Mouse (Mus musculus): ENCODE data around the gene BC037034. TPM values are rescaled to one million over a fixed set of nuclear protein-coding genes. Genes with fewer than 3 reads are reported as not detected.

BC037034 gene
- polyA plus RNA-seq, 1 experiment from 2014 or later, result 6.3 TPM

- Histone ChIP-seq H3K9me3 (replicated peaks) (no peaks in the 10 kb centered on the region), H3K27ac (no peak overlapping the region), H3K27me3 (ENCODE audit: low read depth, poor library complexity, severe bottlenecking) (no peaks in the 10 kb centered on the region), H3K4me1 (peaks cover 31% of the 10 kb centered on the region), H3K36me3 (peaks cover 52% of the 10 kb centered on the region), H3K4me3 (no peak overlapping the region)
- 89% methylated on average over 6 of the region's 6 CpGs for WGBS
- DNase-seq (ENCODE audit: low spot score), result no peak
Measured at GRCm38 (mm10) chr5:138258542-138258941, 5.3 kb downstream of the BC037034 start.

DNA sequence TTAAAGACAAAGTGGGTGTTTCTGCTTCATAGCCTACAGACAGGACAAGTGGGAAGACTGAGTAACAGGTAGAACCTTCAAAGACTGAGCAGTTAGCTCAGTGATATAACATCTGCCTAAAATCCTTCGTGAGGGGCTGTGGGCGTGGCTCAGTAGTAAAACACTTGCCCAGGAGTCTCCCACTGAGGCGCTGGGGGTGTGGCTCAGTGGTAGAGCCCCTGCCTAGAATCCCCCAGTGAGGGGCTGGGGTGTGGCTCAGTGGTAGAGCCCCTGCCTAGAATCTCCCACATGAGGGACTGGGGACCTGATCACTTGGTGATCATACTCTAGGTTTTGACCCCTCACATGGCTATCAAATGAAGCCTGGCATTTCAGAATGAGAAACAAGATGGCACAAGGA lies 5.8 kb downstream of the BC037034 start:
- DNase-seq (ENCODE audit: low spot score), result no peak
- Histone ChIP-seq H3K9me3 (replicated peaks) (no peaks in the 10 kb centered on the region), H3K27ac (no peak overlapping the region), H3K27me3 (ENCODE audit: low read depth, poor library complexity, severe bottlenecking) (no peaks in the 10 kb centered on the region), H3K4me3 (no peak overlapping the region), H3K36me3 (peaks cover 52% of the 10 kb centered on the region), H3K4me1 (peaks cover 27% of the 10 kb centered on the region)
- 87% methylated on average over 3 of the region's 3 CpGs for WGBS

DNA sequence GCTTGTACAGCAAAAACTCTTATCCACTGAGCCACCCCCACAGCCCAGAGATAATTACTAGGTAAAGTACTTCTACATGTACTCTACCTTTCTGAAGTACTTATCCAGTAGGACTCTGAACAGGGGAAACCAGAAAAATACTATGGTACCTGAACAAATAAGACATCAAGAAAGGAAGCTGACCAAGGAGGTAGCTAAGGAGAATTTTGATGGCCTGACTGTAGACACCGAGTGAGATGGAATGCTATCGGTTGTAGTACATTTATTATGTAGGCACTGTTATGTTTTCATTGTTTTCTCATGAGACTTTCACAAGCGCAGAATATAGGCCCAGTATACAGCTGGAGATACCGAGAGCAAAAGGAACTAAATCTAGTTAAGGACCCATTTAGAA lies 6.3 kb downstream of the BC037034 start:
- H3K4me1 ChIP-seq, result peaks cover 22% of the 10 kb centered on the region
- H3K27me3 ChIP-seq (ENCODE audit: low read depth, poor library complexity, severe bottlenecking), result no peaks in the 10 kb centered on the region
- H3K27ac ChIP-seq, result no peak overlapping the region
- no peak for DNase-seq (ENCODE audit: low spot score)
- no peak overlapping the region for H3K4me3 ChIP-seq
- no peaks in the 10 kb centered on the region for H3K9me3 ChIP-seq (replicated peaks)
- H3K36me3 ChIP-seq, result peaks cover 52% of the 10 kb centered on the region
- 96% methylated on average over 4 of the region's 4 CpGs for WGBS

- DNase-seq (ENCODE audit: low spot score), result no peak
- no peaks in the 10 kb centered on the region for H3K9me3 ChIP-seq (replicated peaks)
- no peak overlapping the region for H3K4me3 ChIP-seq
- H3K27me3 ChIP-seq (ENCODE audit: low read depth, poor library complexity, severe bottlenecking), result no peaks in the 10 kb centered on the region
- peaks cover 48% of the 10 kb centered on the region for H3K36me3 ChIP-seq
- H3K4me1 ChIP-seq, result peaks cover 17% of the 10 kb centered on the region
- 92% methylated on average over 10 of the region's 10 CpGs for WGBS
- H3K27ac ChIP-seq, result no peak overlapping the region
Measured at GRCm38 (mm10) chr5:138256966-138257584, 6.8 kb downstream of the BC037034 start.

GRCm38 (mm10) chr5:138256094-138256467 lies 7.8 kb downstream of the BC037034 start:
- Histone ChIP-seq H3K4me3 (peak overlapping the region; percentile 74), H3K36me3 (peaks cover 38% of the 10 kb centered on the region), H3K27me3 (ENCODE audit: low read depth, poor library complexity, severe bottlenecking) (no peaks in the 10 kb centered on the region), H3K27ac (peak overlapping the region; percentile 84), H3K9me3 (replicated peaks) (no peaks in the 10 kb centered on the region), H3K4me1 (peaks cover 15% of the 10 kb centered on the region)
- no peak for DNase-seq (ENCODE audit: low spot score)
- 18% methylated on average over 7 of the region's 7 CpGs for WGBS

- H3K36me3 ChIP-seq, result peaks cover 33% of the 10 kb centered on the region
- no peaks in the 10 kb centered on the region for H3K27me3 ChIP-seq (ENCODE audit: low read depth, poor library complexity, severe bottlenecking)
- WGBS, result under 1% methylated on average over 38 of the region's 38 CpGs
- peaks cover 15% of the 10 kb centered on the region for H3K4me1 ChIP-seq
- peak within 1 kb of the TSS; percentile 74 for H3K4me3 ChIP-seq
- DNase-seq (ENCODE audit: low spot score), result peak; percentile 88
- peak within 1 kb of the TSS; percentile 84 for H3K27ac ChIP-seq
- H3K9me3 ChIP-seq (replicated peaks), result no peaks in the 10 kb centered on the region
Measured at GRCm38 (mm10) chr5:138255353-138256093, 8.3 kb downstream of the BC037034 start, which contains the start of gene Lamtor4. TSS of gene Lamtor4 (plus strand) at chr5:138255482.

GRCm38 (mm10) chr5:138253061-138253460 lies 10.8 kb downstream of the BC037034 start:
- Histone ChIP-seq H3K27me3 (ENCODE audit: low read depth, poor library complexity, severe bottlenecking) (no peaks in the 10 kb centered on the region), H3K4me1 (peaks cover 15% of the 10 kb centered on the region), H3K27ac (no peak overlapping the region), H3K9me3 (replicated peaks) (no peaks in the 10 kb centered on the region), H3K36me3 (peaks cover 8% of the 10 kb centered on the region), H3K4me3 (no peak overlapping the region)
- 93% methylated on average over 3 of the region's 3 CpGs for WGBS
- DNase-seq (ENCODE audit: low spot score), result no peak

DNA sequence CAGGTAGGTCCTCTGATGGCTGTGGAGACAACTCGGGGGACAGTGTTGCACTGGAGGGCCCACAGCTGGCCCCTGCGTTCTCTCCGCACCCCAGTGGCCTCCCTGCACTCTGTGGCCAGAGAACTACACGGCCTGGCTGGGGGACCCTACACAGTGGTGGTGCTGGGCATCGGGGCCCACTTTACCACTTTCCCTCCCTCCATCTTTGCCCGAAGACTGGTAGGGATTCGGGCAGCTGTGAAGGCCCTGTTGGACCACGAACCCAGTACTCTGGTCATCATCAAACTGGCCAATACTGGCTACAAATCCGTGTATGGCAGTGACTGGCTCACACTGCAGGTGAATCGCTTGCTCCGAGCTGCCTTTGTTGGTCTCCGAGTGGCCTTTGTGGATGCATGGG lies 12.7 kb downstream of the BC037034 start:
- no peak overlapping the region for H3K27ac ChIP-seq
- DNase-seq (ENCODE audit: low spot score), result no peak
- no peaks in the 10 kb centered on the region for H3K27me3 ChIP-seq (ENCODE audit: low read depth, poor library complexity, severe bottlenecking)
- WGBS, result 89% methylated on average over 12 of the region's 12 CpGs
- peaks cover 10% of the 10 kb centered on the region for H3K4me1 ChIP-seq
- H3K9me3 ChIP-seq (replicated peaks), result no peaks in the 10 kb centered on the region
- no peaks in the 10 kb centered on the region for H3K36me3 ChIP-seq
- no peak overlapping the region for H3K4me3 ChIP-seq

GRCm38 (mm10) chr5:138241511-138241910 lies 22.3 kb downstream of the BC037034 start:
- Histone ChIP-seq H3K9me3 (replicated peaks) (no peaks in the 10 kb centered on the region), H3K36me3 (no peaks in the 10 kb centered on the region), H3K4me3 (no peak overlapping the region), H3K27ac (no peak overlapping the region), H3K4me1 (no peaks in the 10 kb centered on the region), H3K27me3 (ENCODE audit: low read depth, poor library complexity, severe bottlenecking) (no peaks in the 10 kb centered on the region)
- DNase-seq (ENCODE audit: low spot score), result no peak
- 32% methylated on average over 2 of the region's 2 CpGs for WGBS

DNA sequence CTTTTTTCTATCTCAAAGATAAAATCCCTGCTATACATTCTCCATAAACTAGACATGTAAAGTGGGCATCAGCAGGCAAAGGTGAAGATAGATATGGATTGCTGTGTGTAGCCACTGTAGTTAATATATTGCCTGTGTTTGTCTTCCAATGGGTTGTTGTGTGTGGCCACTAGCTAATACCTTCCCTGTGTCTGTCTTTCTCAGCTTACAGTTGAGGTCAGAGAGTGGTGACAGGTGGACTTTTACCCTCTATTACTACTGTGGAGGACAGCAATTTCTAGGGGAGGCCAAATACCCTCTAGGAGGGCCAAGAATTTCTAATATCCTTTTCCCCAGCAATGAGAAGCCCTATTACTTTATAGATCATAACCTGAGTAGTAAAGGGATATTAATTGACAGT lies 29.6 kb downstream of the BC037034 start:
- Histone ChIP-seq H3K4me3 (no peak overlapping the region), H3K9me3 (replicated peaks) (no peaks in the 10 kb centered on the region), H3K4me1 (no peaks in the 10 kb centered on the region), H3K36me3 (no peaks in the 10 kb centered on the region), H3K27me3 (ENCODE audit: low read depth, poor library complexity, severe bottlenecking) (no peaks in the 10 kb centered on the region), H3K27ac (no peak overlapping the region)
- DNase-seq (ENCODE audit: low spot score), result no peak

GRCm38 (mm10) chr5:138233778-138234177 lies 30.1 kb downstream of the BC037034 start:
- no peaks in the 10 kb centered on the region for H3K36me3 ChIP-seq
- no peak for DNase-seq (ENCODE audit: low spot score)
- no peak overlapping the region for H3K27ac ChIP-seq
- 88% methylated on average over 2 of the region's 2 CpGs for WGBS
- H3K27me3 ChIP-seq (ENCODE audit: low read depth, poor library complexity, severe bottlenecking), result no peaks in the 10 kb centered on the region
- no peaks in the 10 kb centered on the region for H3K9me3 ChIP-seq (replicated peaks)
- no peak overlapping the region for H3K4me3 ChIP-seq
- no peaks in the 10 kb centered on the region for H3K4me1 ChIP-seq

GRCm38 (mm10) chr5:138229511-138229910 lies 34.3 kb downstream of the BC037034 start:
- no peak overlapping the region for H3K27ac ChIP-seq
- H3K27me3 ChIP-seq (ENCODE audit: low read depth, poor library complexity, severe bottlenecking), result no peaks in the 10 kb centered on the region
- no peaks in the 10 kb centered on the region for H3K4me1 ChIP-seq
- no peaks in the 10 kb centered on the region for H3K9me3 ChIP-seq (replicated peaks)
- no peak for DNase-seq (ENCODE audit: low spot score)
- H3K4me3 ChIP-seq, result no peak overlapping the region
- 91% methylated on average over 3 of the region's 3 CpGs for WGBS
- no peaks in the 10 kb centered on the region for H3K36me3 ChIP-seq

DNA sequence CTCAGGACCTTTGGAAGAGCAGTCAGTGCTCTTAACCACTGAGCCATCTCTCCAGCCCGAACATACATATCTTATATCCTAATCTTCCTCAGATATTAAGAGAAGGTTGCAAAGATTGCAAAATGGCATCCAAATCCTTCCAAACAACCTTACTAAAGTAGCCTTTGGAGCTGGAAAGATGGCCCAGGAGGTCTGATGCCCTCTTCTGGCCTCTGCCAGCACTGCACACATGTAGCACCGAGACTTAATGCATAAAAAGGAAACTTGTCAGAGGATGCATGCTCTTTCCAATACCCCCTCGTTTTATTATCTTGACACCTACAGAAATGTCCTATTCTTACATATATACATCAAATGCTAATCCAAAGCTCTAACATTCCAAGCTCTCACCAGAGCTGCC lies 35.8 kb downstream of the BC037034 start:
- H3K4me3 ChIP-seq, result no peak overlapping the region
- no peaks in the 10 kb centered on the region for H3K36me3 ChIP-seq
- no peaks in the 10 kb centered on the region for H3K27me3 ChIP-seq (ENCODE audit: low read depth, poor library complexity, severe bottlenecking)
- no peaks in the 10 kb centered on the region for H3K9me3 ChIP-seq (replicated peaks)
- WGBS, result 67% methylated on average over 3 of the region's 3 CpGs
- H3K27ac ChIP-seq, result no peak overlapping the region
- H3K4me1 ChIP-seq, result no peaks in the 10 kb centered on the region
- DNase-seq (ENCODE audit: low spot score), result no peak
